Mouse (Mus musculus) thymus, adult 2 months (tissue): ENCODE measurements around the gene Eipr1.

Source experiments
- CTCF ChIP-seq: fragments of 200-500 bp; IDR thresholded peaks from 2 replicates; pipeline ENCODE4 v1.5.1; 2012; ENCODE audit warnings: mild to moderate bottlenecking, control low read depth, low read length, moderate library complexity, borderline replicate concordance; ENCODE audit not compliant: control insufficient read depth, poor library complexity, insufficient read depth; ENCODE audit errors: extremely low read depth
- POLR2A ChIP-seq: fragments of 200-500 bp; IDR thresholded peaks from 2 replicates; pipeline ENCODE4 v1.6.1; 2012; ENCODE audit warnings: mild to moderate bottlenecking, low read length, control low read depth, moderate library complexity; ENCODE audit not compliant: control insufficient read depth, poor library complexity, insufficient read depth; ENCODE audit errors: extremely low read depth

- TF ChIP-seq CTCF, result no peak; the same call in 1 of the 2 replicates
- peak; percentile 76 for TF ChIP-seq POLR2A
These were observed at the start of gene Eipr1 for GRCm38 (mm10) chr12:28751508-28752263.
